Mouse (Mus musculus): ENCODE data around the gene Pfdn5.

The Pfdn5 gene

DNA sequence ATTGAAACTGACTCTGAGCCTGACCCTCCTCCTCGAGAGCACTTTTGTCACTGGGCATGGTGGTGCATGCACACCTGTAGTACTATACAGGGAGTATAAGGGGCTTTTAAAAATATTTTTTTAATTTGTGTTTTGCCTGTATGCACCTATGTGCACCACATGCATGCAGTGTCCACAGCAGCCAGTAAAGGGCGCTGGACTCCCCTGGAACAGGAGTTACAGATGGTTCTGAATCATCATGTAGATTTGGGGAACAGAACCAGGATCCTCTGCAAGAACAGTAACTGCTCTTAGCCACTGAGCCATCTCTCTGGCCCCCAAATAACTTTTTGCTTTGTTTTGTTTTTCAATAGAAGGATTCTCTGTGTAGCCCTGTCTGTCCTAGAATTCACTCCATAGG lies 26.3 kb downstream of the Pfdn5 start:
- Histone ChIP-seq H3K27me3 (ENCODE audit: control insufficient read depth, insufficient read depth, low read length, poor library complexity, severe bottlenecking) (no peaks in the 10 kb centered on the region), H3K36me3 (ENCODE audit: control insufficient read depth, insufficient read depth, low read length, poor library complexity, severe bottlenecking) (no peaks in the 10 kb centered on the region; the same call in 1 of the 2 replicates)
- DNase-seq (ENCODE audit: low read depth, low spot score), result peak; percentile 22

DNA sequence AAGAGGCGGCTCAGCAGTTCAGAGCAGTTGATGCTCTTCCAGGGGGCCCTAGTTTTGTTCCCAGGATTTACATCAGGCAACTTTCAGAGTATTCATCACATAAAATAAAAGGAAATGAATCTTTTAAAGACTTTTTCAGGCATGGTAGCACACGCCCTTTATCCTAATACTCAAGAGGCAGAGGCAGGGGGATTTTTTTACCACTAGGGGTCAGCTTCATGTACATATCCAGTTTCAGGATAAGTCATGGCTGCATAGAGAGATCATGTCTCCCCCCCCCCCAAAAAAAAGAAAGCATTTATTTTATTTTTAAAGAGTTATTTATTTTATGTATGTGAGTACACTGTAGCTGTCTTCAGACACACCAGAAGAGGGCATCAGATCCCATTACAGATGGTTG lies 28.1 kb downstream of the Pfdn5 start:
- Histone ChIP-seq H3K27me3 (ENCODE audit: control insufficient read depth, insufficient read depth, low read length, poor library complexity, severe bottlenecking) (no peaks in the 10 kb centered on the region), H3K36me3 (ENCODE audit: control insufficient read depth, insufficient read depth, low read length, poor library complexity, severe bottlenecking) (no peaks in the 10 kb centered on the region)
- DNase-seq (ENCODE audit: low read depth, low spot score), result no peak

DNA sequence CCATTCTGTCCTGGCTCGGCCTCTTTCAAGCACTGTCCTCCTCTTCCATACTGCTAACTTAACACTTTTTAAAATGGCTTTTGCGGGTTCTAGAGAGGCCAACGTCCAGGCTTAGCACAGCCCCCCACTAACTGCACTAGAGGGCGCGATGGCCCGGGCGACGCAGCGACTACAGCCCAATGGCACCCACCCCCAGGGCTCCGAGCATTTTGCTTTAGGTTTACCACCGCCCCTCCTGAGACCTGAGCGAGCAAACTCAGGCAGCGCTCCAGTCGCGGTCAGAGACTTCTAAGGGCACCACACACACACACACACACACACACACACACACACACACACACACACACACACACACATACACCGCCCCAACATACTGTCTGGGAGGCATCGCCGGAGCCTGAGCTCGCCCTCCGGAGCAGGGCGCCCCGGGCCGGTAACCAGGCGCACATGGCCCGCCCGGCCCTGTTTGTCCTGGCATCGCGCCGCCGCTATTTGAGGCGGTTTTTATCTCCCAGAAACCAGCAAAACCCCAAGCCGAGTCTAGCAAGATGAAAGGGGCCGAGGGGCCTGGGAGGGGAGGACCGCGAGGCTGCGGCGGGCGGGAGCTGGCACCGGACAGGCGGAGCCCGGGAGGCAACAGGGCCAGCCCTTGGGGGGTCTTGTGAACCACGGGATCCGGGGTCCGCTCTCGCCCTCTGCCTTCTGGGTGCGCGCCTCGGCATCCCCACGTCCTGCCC lies 29.4 kb downstream of the Pfdn5 start:
- H3K36me3 ChIP-seq (ENCODE audit: control insufficient read depth, insufficient read depth, low read length, poor library complexity, severe bottlenecking), result no peaks in the 10 kb centered on the region
- no peaks in the 10 kb centered on the region for H3K27me3 ChIP-seq (ENCODE audit: control insufficient read depth, insufficient read depth, low read length, poor library complexity, severe bottlenecking)
- DNase-seq (ENCODE audit: low read depth, low spot score), result peak; percentile 30

DNA sequence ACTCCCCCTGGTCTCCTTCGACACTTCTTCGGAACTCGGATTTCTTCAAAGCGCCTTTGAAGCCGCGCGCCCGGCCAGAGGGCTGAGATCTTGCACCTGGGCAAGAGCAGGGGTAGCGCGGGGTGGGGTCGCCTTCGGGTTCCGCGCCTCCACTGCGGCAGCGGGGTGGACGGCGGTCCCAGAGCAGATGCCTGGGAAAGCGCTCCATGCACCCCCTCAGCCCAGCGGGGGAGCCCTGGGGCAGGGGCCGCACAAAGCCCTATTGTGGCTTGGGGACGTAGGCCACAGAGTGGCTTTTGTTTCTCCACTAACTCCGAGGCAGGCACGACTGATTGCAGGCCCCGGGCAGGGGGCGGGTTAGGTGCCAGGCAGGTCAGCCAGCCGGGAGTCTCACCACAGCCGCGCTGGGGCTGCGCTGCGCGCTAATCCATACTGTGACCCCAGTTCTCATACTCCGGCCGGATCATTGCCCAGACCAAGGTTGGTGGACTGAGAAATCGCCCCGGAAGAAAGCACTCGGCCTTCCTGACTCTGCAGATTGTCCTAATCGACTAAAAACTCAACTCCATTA lies 30.0 kb downstream of the Pfdn5 start:
- Histone ChIP-seq H3K27me3 (ENCODE audit: control insufficient read depth, insufficient read depth, low read length, poor library complexity, severe bottlenecking) (no peaks in the 10 kb centered on the region), H3K36me3 (ENCODE audit: control insufficient read depth, insufficient read depth, low read length, poor library complexity, severe bottlenecking) (no peaks in the 10 kb centered on the region)
- no peak for DNase-seq (ENCODE audit: low read depth, low spot score)

DNA sequence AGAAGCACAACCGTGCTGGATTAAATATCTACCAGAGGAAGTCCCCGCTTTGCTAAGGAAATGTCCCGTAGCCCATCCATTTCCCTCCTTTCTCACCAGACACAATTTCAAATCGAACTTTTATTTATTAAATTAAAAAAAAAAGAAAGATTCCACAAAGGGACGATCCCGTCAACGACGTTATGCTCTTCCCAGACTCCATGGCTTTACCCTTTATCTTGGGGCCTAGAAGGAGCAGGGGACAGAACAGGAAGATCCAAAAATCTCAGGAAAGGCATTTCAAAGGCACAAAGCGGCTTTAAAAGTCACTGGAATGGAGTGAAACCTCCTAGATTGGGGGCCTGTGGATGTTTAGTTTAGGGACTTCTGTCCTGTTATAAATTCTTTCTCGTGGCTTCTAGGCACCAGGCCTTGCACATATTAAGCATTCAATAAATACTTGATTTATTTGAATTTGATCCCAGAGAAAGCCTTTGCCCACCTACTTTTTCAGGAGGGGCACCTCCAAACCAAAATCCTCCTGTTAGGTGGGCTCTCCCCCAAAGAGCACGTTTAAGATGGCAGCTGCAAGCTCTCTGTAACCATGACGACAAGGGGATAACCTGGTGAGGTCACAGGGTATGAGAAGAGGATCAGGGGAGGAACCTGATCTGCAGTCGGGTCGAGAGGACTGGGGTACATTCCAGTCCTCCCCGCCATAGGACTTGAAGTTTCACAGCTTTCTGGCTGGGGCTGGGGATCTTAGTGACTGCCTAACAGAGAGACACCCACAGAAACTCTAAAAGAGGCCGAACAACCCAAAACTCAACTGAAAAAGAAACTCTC lies 30.8 kb downstream of the Pfdn5 start:
- H3K27me3 ChIP-seq (ENCODE audit: control insufficient read depth, insufficient read depth, low read length, poor library complexity, severe bottlenecking), result no peaks in the 10 kb centered on the region
- no peaks in the 10 kb centered on the region for H3K36me3 ChIP-seq (ENCODE audit: control insufficient read depth, insufficient read depth, low read length, poor library complexity, severe bottlenecking)
- no peak for DNase-seq (ENCODE audit: low read depth, low spot score)

DNA sequence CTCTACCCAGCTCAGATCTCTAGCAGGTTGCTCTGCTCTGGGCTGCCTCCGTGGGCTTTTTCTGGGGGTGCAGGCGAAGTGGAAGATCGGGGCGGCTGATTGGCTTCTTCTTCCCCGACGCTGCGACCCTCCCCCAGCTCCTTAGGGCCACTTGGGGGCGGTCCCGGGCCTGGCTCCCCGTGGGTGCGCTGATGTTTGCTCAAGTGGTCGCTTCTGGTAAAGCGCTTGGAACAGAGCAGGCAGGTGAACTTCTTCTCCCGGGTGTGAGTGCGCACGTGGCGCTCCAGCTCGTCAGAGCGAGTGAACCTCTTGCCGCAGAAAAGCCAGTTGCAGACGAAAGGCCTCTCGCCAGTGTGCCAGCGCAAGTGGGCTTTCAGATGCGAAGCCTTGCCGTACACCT lies 32.2 kb downstream of the Pfdn5 start:
- no peak for DNase-seq (ENCODE audit: low read depth, low spot score)
- no peaks in the 10 kb centered on the region; the same call in 1 of the 2 replicates for H3K27me3 ChIP-seq (ENCODE audit: control insufficient read depth, insufficient read depth, low read length, poor library complexity, severe bottlenecking)
- H3K36me3 ChIP-seq (ENCODE audit: control insufficient read depth, insufficient read depth, low read length, poor library complexity, severe bottlenecking), result no peaks in the 10 kb centered on the region

DNA sequence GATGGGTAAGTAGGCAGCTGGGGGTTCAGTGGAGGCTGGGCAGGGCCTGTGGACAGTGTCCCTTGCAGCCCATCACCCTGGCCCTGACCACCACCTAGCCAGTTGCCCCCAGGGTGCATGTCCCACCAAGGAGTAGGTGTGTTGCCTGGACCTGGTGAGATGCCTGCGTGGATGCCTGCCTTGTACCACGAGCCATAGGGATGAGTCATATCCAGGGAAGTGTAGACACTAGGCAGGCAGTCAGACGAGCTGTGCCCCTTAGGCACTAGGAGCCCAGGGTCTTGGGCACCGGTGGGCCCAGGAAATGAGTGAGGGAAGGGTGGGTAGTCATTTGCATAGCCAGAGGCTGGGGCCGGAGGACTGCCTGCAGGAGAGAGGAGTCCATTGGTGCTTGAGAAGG lies 32.9 kb downstream of the Pfdn5 start:
- no peak for DNase-seq (ENCODE audit: low read depth, low spot score)
- H3K36me3 ChIP-seq (ENCODE audit: control insufficient read depth, insufficient read depth, low read length, poor library complexity, severe bottlenecking), result no peaks in the 10 kb centered on the region
- H3K27me3 ChIP-seq (ENCODE audit: control insufficient read depth, insufficient read depth, low read length, poor library complexity, severe bottlenecking), result no peaks in the 10 kb centered on the region; the same call in 1 of the 2 replicates

DNA sequence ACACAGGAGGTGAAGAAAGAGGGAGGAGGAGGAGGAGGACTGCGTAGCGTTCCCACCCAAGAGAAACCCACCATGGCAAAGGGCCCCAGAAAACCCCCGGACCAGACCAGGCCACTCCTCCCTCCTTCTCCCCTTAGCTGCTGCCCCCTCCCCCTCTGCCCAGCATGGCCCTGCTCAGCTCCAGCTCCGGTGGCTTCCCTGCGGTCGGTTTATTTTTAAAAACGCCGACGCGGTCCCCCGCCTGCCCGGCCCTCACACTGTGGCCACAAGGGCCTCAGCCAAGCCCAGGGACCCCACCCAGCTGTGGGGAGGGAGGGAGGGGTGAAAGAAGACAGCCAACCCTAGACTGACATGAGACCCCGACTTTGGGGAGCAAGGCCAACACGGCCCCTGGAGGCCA lies 36.7 kb downstream of the Pfdn5 start:
- Histone ChIP-seq H3K27me3 (ENCODE audit: control insufficient read depth, insufficient read depth, low read length, poor library complexity, severe bottlenecking) (no peaks in the 10 kb centered on the region; the same call in 1 of the 2 replicates), H3K36me3 (ENCODE audit: control insufficient read depth, insufficient read depth, low read length, poor library complexity, severe bottlenecking) (no peaks in the 10 kb centered on the region)
- no peak for DNase-seq (ENCODE audit: low read depth, low spot score)

DNA sequence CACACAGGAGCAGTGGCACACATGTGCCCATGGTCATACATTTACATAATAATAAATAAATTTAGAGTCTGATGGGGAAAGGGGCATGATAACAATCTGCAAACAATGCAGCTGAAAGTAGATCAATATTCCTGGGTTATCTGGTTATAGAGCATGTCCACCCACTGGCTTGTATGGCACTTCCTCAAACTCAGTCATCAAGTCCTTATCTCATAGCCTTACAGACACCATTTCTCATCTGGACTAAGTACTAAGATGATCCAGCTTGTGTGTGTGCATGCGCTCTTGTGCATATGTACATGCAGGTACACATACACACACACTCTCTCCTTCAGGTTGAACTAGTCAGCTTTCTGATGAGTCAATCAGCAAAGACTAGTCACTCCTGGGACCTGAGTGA lies 38.8 kb downstream of the Pfdn5 start:
- H3K27me3 ChIP-seq (ENCODE audit: control insufficient read depth, insufficient read depth, low read length, poor library complexity, severe bottlenecking), result no peaks in the 10 kb centered on the region; the same call in 1 of the 2 replicates
- H3K36me3 ChIP-seq (ENCODE audit: control insufficient read depth, insufficient read depth, low read length, poor library complexity, severe bottlenecking), result no peaks in the 10 kb centered on the region
- DNase-seq (ENCODE audit: low read depth, low spot score), result no peak

DNA sequence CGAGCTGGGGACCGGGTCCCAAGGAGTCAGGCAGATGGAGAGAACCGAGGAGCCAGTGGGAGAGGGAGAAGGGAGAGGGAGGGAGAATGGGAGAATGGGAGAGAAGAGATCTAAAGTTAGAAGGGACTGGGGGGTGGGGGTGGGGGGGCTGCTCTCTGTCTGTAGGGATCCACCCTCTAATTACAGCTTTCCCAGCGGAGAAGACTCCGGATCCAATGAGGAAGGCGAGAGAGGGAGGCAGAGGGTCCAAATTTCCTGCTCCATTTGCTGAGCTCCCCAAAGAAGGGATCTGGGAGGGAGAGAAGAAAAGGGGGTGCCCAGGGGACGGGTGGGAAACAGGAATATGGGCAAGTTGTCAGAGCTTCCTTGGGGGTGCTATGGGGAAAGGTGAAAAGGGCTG lies 40.3 kb downstream of the Pfdn5 start:
- no peak for DNase-seq (ENCODE audit: low read depth, low spot score)
- Histone ChIP-seq H3K36me3 (ENCODE audit: control insufficient read depth, insufficient read depth, low read length, poor library complexity, severe bottlenecking) (no peaks in the 10 kb centered on the region), H3K27me3 (ENCODE audit: control insufficient read depth, insufficient read depth, low read length, poor library complexity, severe bottlenecking) (no peaks in the 10 kb centered on the region; the same call in 1 of the 2 replicates)

DNA sequence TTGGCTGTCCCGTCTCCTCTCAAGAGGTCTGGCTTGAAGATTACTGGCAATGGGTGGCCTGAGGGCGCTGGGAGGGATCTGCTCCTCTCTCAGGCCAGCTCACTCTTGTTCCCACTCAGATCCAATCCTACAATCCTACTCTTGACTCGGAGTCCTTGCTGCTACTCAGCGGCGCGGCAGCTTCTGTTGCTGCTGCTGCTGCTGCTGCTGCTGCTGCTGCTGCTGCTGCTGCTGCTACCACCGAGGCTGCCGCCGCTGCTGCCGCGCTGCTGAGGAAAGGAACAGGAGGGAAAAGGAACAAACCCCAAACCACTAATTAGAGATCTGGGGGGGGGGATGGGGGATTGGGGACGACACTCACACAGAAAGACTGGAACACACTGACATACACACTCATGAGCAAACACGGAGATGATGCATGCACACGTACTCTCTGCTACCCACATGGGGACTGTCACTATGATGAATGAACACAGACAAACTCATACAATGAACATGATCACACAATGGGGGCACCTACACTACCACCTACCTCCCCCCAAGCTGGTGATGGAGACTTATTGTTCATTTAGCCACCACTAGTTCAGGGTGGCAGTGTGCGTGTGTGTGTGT lies 40.9 kb downstream of the Pfdn5 start, which contains the start of gene Sp7:
TSS of gene Sp7 (minus strand) at position 450 of the 612 bp plus-strand sequence.
- no peak for DNase-seq (ENCODE audit: low read depth, low spot score)
- Histone ChIP-seq H3K27me3 (ENCODE audit: control insufficient read depth, insufficient read depth, low read length, poor library complexity, severe bottlenecking) (no peaks in the 10 kb centered on the region; the same call in 1 of the 2 replicates), H3K36me3 (ENCODE audit: control insufficient read depth, insufficient read depth, low read length, poor library complexity, severe bottlenecking) (no peaks in the 10 kb centered on the region)

DNA sequence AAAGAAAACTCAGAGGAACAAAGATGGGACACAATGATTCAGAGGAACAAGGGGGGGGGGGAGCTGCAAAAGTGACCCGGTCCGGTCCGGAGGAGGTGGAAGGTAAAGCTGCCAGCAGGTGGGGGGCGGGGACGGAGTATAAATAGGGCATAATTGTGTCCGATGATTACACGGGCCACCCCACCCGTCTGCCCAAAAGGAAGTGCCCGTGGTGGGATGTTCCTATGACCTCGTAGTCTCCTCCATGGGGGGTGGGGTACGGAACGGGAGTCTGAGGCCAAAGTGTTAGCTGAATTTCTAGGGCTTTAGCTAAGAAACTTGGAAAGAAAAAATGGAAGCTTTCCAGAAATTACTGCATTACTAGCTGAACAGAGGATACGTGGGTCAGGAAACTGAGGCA lies 44.1 kb downstream of the Pfdn5 start:
- Histone ChIP-seq H3K27me3 (ENCODE audit: control insufficient read depth, insufficient read depth, low read length, poor library complexity, severe bottlenecking) (no peaks in the 10 kb centered on the region; the same call in 1 of the 2 replicates), H3K36me3 (ENCODE audit: control insufficient read depth, insufficient read depth, low read length, poor library complexity, severe bottlenecking) (no peaks in the 10 kb centered on the region)
- DNase-seq (ENCODE audit: low read depth, low spot score), result no peak

DNA sequence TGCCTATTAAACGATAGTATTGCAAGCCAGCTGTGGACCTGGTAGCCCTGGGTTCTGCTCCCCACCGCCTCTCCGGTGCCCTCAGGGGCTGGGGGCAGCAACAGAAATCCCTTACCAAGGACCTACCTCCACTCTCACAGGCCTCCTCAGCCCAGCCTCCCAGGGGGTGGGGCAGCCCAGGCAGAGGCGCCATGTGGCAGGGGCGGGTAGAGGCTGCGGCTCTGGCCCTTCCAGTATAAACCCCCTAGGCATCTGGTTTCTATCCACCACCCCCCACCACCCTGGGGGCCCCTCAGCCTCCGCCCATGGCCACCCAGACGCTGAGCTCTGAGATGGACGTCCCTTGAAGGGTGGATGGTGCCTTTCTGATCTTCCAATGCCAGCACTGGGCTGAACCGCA lies 44.8 kb downstream of the Pfdn5 start:
- no peaks in the 10 kb centered on the region; the same call in 1 of the 2 replicates for H3K27me3 ChIP-seq (ENCODE audit: control insufficient read depth, insufficient read depth, low read length, poor library complexity, severe bottlenecking)
- no peak for DNase-seq (ENCODE audit: low read depth, low spot score)
- no peaks in the 10 kb centered on the region for H3K36me3 ChIP-seq (ENCODE audit: control insufficient read depth, insufficient read depth, low read length, poor library complexity, severe bottlenecking)

DNA sequence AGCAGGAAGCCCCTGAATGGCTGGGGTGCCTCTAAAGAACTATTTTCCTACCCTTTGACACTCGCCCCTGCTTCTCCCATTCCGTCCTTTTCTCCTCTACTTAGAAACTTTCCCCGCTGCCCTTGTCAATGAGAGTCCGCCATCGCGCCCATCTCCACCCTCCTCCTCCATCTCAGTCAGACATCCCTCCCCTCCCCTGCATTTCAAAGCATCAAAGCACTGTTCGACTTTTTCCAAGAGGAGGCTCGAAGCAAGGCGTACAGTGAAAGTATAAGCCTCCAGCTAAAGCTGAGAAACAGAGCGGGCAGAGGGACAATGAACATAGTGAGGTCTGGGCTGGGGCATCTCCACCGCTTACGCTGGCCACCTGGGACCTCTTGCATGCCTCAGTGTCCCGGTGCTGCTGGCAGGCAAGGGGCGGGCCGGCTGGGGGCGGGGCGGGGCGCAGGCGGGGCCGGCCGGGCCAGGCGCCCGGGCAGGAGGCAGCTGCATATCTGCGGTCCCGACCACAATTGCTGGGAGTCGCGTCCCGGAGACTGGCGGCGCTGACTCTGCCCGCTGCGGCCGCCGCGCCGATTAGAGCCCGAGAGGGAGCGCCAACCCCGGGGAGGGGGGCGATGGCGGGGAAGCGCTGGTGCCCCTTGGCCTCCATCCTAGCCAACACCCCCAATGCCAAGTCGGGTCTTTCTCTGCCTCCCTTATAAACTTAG lies 50.7 kb downstream of the Pfdn5 start:
- H3K27me3 ChIP-seq (ENCODE audit: control insufficient read depth, insufficient read depth, low read length, poor library complexity, severe bottlenecking), result no peaks in the 10 kb centered on the region; the same call in 1 of the 2 replicates
- no peaks in the 10 kb centered on the region for H3K36me3 ChIP-seq (ENCODE audit: control insufficient read depth, insufficient read depth, low read length, poor library complexity, severe bottlenecking)
- peak; percentile 45 for DNase-seq (ENCODE audit: low read depth, low spot score)
